Mouse (Mus musculus) lung, embryonic 16.5 days (tissue): ENCODE measurements around the gene Cep97. TPM values are rescaled to one million over a fixed set of nuclear protein-coding genes. Genes with fewer than 3 reads are reported as not detected.
"Not testable (repeated sequence)": the region's sequence is repeated elsewhere in the genome, so short reads cannot be mapped to it uniquely, and the experiment has no call there.

Source experiments
- ATAC-seq: fragments of 200-750 bp; cut with Nextera tagmentation; 2 replicates; pipeline ENCODE4 v1.8.0; 2017; ENCODE audit warnings: low read depth, mild to moderate bottlenecking, moderate library complexity
- H3K27ac ChIP-seq: fragments of 300-500 bp; sonication (generic); 2 replicates; pipeline ENCODE4 v1.5.1; 2014; ENCODE audit warnings: mild to moderate bottlenecking, control low read depth, low read length
- H3K27me3 ChIP-seq: fragments of 300-500 bp; sonication (generic); 2 replicates; pipeline ENCODE4 v1.6.1; 2014; ENCODE audit warnings: low read depth, low read length, mixed read lengths; ENCODE audit not compliant: control insufficient read depth, insufficient read depth
- H3K36me3 ChIP-seq: fragments of 300-500 bp; sonication (generic); 2 replicates; pipeline ENCODE4 v1.6.1; 2014; ENCODE audit warnings: low read length; ENCODE audit not compliant: control insufficient read depth, insufficient read depth
- H3K4me1 ChIP-seq: fragments of 300-500 bp; sonication (generic); replicated peaks from 2 replicates; pipeline ENCODE4 v1.6.1; 2014; ENCODE audit warnings: low read length, mixed read lengths; ENCODE audit not compliant: control insufficient read depth, insufficient read depth
- H3K4me2 ChIP-seq: fragments of 300-500 bp; sonication (generic); 2 replicates; pipeline ENCODE4 v1.6.1; 2014; ENCODE audit warnings: low read depth, low read length, control low read depth
- H3K4me3 ChIP-seq: fragments of 300-500 bp; sonication (generic); 2 replicates; pipeline ENCODE4 v1.5.1; 2014; ENCODE audit warnings: mild to moderate bottlenecking, low read length, control low read depth
- H3K9ac ChIP-seq: fragments of 300-500 bp; sonication (generic); 2 replicates; pipeline ENCODE4 v1.6.1; 2014; ENCODE audit warnings: low read length, control low read depth
- H3K9me3 ChIP-seq: fragments of 300-500 bp; sonication (generic); 2 replicates; pipeline ENCODE4 v1.6.1; 2016; ENCODE audit warnings: low read length; ENCODE audit not compliant: control insufficient read depth
- WGBS: fragments of 180-500 bp; shearing (Covaris S2); extraction: QIAGEN DNeasy Blood & Tissue Kit; methylation state at CpG from one replicate; pipeline ENCODE4 v1.1.7; 2014; 5-methylcytosine and 5-hydroxymethylcytosine counted together
- polyA plus RNA-seq: library from polyadenylated mRNA; unstranded; fragments of >200 nt; fragmentation: Nextera tagmentation; extraction: Ambion mirVana; gene quantifications from 2 replicates; pipeline ENCODE4 v1.2.1, GENCODE M21; 2015

Gene Cep97
- polyA plus RNA-seq, 1 experiment from 2014 or later: 11.0 TPM

GRCm38 (mm10) chr16:55876025-55876424 lies 58.6 kb downstream of the Cep97 start:
- no peak for ATAC-seq
- Histone ChIP-seq H3K9me3 (no peaks in the 10 kb centered on the region), H3K36me3 (no peaks in the 10 kb centered on the region), H3K27me3 (no peaks in the 10 kb centered on the region), H3K4me2 (no peak overlapping the region), H3K4me1 (no peaks in the 10 kb centered on the region), H3K4me3 (no peak overlapping the region), H3K27ac (no peak overlapping the region), H3K9ac (no peak overlapping the region)
- 42% methylated on average over 6 of the region's 6 CpGs for WGBS

DNA sequence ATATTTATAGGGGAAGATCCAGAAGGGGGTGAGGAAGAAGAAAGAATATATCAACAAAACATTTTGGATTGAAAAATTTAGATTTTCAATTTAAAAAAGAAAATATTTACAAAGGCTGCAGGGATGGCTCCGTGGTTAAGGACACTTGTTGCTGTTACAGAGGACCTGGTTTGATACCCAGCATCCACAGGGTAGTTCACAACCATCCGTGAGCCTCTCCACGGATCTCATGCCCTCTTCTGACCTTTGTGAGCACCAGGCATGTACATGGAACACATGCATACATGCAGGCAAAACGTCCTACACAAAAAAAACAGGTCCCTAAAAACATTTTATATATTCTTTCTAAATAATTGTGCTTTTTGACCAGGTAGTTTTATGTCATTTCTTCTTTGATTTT lies 70.8 kb downstream of the Cep97 start:
- 63% methylated on average over 4 of the region's 4 CpGs for WGBS
- H3K27ac ChIP-seq: no peak overlapping the region
- no peak for ATAC-seq
- H3K4me1 ChIP-seq: no peaks in the 10 kb centered on the region
- no peaks in the 10 kb centered on the region for H3K9me3 ChIP-seq
- H3K9ac ChIP-seq: no peak overlapping the region
- no peak overlapping the region for H3K4me3 ChIP-seq
- no peaks in the 10 kb centered on the region for H3K27me3 ChIP-seq
- no peaks in the 10 kb centered on the region for H3K36me3 ChIP-seq
- H3K4me2 ChIP-seq: no peak overlapping the region

GRCm38 (mm10) chr16:55863149-55863815 lies 71.4 kb downstream of the Cep97 start:
- no peaks in the 10 kb centered on the region for H3K36me3 ChIP-seq
- no peak overlapping the region for H3K4me3 ChIP-seq
- ATAC-seq: peak; percentile 43; the same call in 1 of the 2 replicates
- H3K27me3 ChIP-seq: no peaks in the 10 kb centered on the region
- H3K9ac ChIP-seq: no peak overlapping the region
- WGBS: 23% methylated on average over 7 of the region's 7 CpGs
- no peak overlapping the region for H3K27ac ChIP-seq
- no peak overlapping the region for H3K4me2 ChIP-seq
- H3K4me1 ChIP-seq: no peaks in the 10 kb centered on the region
- no peaks in the 10 kb centered on the region for H3K9me3 ChIP-seq

DNA sequence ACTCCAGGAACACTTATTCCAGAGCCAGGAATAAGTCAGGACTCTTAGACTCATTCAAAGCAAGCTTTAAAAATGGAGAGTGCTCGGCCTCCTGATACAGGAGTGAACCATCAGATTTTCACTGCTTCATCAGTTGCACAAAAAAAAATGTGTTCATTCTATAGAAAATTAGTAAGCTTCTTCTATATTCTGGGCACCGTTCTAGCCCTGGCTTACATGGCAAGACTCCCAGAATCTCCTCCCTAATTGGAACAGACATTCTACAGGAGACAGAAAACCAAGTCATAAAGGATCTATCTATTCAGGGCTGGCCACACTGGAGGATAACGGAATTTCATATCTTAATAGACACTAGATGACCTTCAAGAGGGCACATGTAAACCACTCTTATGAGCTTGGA lies 73.6 kb downstream of the Cep97 start:
- Histone ChIP-seq H3K27ac (no peak overlapping the region), H3K9me3 (no peaks in the 10 kb centered on the region), H3K36me3 (no peaks in the 10 kb centered on the region; the same call in 1 of the 2 replicates), H3K9ac (no peak overlapping the region), H3K27me3 (no peaks in the 10 kb centered on the region), H3K4me1 (no peaks in the 10 kb centered on the region), H3K4me3 (no peak overlapping the region), H3K4me2 (no peak overlapping the region)
- no peak for ATAC-seq
- 77% methylated on average over 3 of the region's 3 CpGs for WGBS

DNA sequence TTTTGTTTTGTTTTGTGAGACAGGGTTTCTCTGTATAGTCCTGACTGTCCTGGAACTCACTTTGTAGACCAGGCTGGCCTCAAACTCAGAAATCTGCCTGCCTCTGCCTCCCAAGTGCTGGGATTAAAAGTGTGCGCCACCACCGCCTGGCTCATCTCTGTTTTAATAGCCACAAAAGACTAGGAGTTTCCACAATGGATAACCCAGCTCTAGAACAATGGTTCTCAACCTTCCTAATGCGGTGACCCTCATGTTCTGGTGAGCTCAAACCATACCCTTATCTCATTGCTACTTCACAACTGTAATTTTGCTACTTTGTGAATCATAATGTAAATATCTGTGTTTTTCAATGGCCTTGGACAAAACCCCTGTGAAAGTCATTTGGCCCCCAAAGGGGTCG lies 75.2 kb downstream of the Cep97 start:
- H3K27me3 ChIP-seq, H3K4me3 ChIP-seq, H3K9ac ChIP-seq, H3K36me3 ChIP-seq, ATAC-seq, H3K4me2 ChIP-seq, H3K4me1 ChIP-seq, H3K27ac ChIP-seq, H3K9me3 ChIP-seq: not testable (repeated sequence)
- 88% methylated on average over 4 of the region's 4 CpGs for WGBS

DNA sequence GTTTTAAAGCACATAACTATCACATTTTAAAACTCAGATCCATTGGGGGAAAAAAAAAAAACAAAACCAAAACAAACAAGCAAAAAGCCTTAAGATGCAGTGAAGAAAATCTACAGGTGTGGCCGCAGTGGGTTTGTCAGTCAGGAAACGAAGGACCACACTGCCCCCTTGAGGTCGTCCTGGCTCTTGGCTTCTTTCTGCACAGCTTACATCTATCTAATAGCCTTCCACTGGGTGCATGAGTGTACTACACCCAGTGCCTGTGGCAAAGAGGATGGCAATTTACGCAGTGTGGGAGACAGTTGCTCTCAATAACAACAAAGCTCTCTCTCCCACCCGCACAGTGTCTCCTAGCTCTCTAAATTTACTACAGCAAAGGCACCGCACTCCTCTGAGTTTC lies 76.2 kb downstream of the Cep97 start:
- no peak overlapping the region for H3K27ac ChIP-seq

GRCm38 (mm10) chr16:55852943-55853727 lies 81.5 kb downstream of the Cep97 start:
- no peaks in the 10 kb centered on the region for H3K27me3 ChIP-seq
- WGBS: 49% methylated on average over 19 of the region's 19 CpGs
- H3K27ac ChIP-seq: no peak overlapping the region
- H3K4me1 ChIP-seq: no peaks in the 10 kb centered on the region
- H3K9ac ChIP-seq: no peak overlapping the region
- H3K36me3 ChIP-seq: no peaks in the 10 kb centered on the region; the same call in 1 of the 2 replicates
- no peak overlapping the region for H3K4me2 ChIP-seq
- H3K9me3 ChIP-seq: no peaks in the 10 kb centered on the region
- peak; percentile 77 for ATAC-seq
- H3K4me3 ChIP-seq: no peak overlapping the region

More for the DNA sequence above, 76.2 kb downstream of the Cep97 start:
- Histone ChIP-seq H3K36me3 (no peaks in the 10 kb centered on the region; the same call in 1 of the 2 replicates), H3K9ac (no peak overlapping the region), H3K4me3 (no peak overlapping the region), H3K4me1 (no peaks in the 10 kb centered on the region), H3K9me3 (no peaks in the 10 kb centered on the region), H3K27me3 (no peaks in the 10 kb centered on the region), H3K4me2 (no peak overlapping the region)
- peak; percentile 43; the same call in 1 of the 2 replicates for ATAC-seq
- 62% methylated on average over 6 of the region's 6 CpGs for whole genome bisulfite sequencing

DNA sequence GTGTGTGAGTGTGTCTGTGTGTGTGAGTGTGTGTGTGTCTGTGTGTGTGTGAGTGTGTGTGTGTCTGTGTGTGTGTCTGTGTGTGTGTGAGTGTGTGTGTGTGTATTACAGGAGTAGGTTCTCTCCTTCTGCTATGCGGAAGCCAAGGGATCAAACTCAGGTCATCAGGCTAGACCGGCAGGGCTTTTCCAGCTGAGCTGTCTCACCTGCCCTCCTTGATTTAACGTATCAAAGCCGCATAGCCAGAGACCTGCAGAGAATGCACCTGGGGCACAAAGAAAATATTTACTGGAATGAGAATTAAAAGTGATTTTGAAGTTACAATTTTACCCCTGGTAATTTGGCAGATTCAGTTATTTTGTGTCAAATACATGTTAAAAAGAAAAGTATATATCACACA lies 82.1 kb downstream of the Cep97 start:
- Histone ChIP-seq H3K9me3 (no peaks in the 10 kb centered on the region), H3K36me3 (no peaks in the 10 kb centered on the region; the same call in 1 of the 2 replicates), H3K4me3 (no peak overlapping the region), H3K4me1 (no peaks in the 10 kb centered on the region), H3K27me3 (no peaks in the 10 kb centered on the region), H3K9ac (no peak overlapping the region), H3K4me2 (no peak overlapping the region), H3K27ac (no peak overlapping the region)
- 45% methylated on average over 4 of the region's 4 CpGs for WGBS
- ATAC-seq: no peak

- Histone ChIP-seq H3K4me3 (no peak overlapping the region), H3K9me3 (no peaks in the 10 kb centered on the region), H3K27ac (no peak overlapping the region), H3K27me3 (no peaks in the 10 kb centered on the region), H3K4me2 (no peak overlapping the region), H3K36me3 (no peaks in the 10 kb centered on the region), H3K9ac (no peak overlapping the region), H3K4me1 (no peaks in the 10 kb centered on the region)
- ATAC-seq: no peak
- 92% methylated on average over 3 of the region's 3 CpGs for WGBS
Measured at GRCm38 (mm10) chr16:55850485-55850884, 84.2 kb downstream of the Cep97 start.
